11 mouse cellular contexts compared by ENCODE assay signal in the genomic region with DNA sequence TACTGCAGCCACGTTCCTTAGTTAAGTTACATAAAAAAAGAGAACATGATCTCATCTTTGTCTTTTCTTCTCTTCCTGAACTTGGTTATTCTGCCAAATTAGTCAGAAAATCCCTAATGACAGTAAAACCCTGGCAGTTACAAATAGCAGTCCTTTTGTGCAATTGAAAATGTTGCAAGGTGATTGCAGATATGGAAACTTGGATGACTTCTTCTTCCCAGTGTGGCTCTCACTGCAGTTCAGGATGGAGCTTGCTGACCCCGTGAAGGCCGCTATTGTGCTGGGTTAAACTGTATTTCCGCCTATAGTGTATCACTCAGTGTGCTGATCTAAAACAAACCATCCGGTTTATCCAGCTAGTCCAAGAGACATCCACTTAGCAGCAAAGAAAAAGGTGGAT. TPM values are rescaled to one million over a fixed set of nuclear protein-coding genes. Genes with fewer than 3 reads are reported as not detected.
DNase-seq lines count a peak whose midpoint lies in the region; ATAC-seq and TF ChIP-seq lines count a peak whose summit lies in the region.
"Had no signal": no experiment of that assay in that cellular context is flagged by ENCODE, and none has a peak within 500 bp of the region (broad histone marks: within the 10 kb centered on the region; RNA-seq: fewer than 3 reads in every experiment).

No protein-coding gene starts in this region.

- DNase-seq in kidney, adult 11 months: peak; percentile 25
- DNase-seq in kidney, adult 18-20 months: no peak
- DNase-seq in heart, postnatal 14 days: peak; percentile 27 to 31
- DNase-seq in cerebellum, adult 11 months: no peak
- DNase-seq in right cerebral cortex, postnatal 10 days (ENCODE audit: low spot score in 2 of 2): no peak
- DNase-seq in natural killer cell, adult 2 months (ENCODE audit: low spot score in 2 of 2): no peak
- DNase-seq: gastrocnemius, postnatal 36 days; right cerebral cortex, postnatal 25 days had no signal

- peak; percentile 34; the same call in 1 of the 2 replicates for ATAC-seq in megakaryocyte, adult 5-6 weeks (ENCODE audit: poor library complexity, severe bottlenecking)

- no peak for TF ChIP-seq CTCF in bone marrow macrophage, adult 2 months (IDR thresholded peaks at IDR 0.05; ENCODE audit: low read depth, low read length)

- H3K4me1 ChIP-seq in bone marrow macrophage, adult 2 months (ENCODE audit: control insufficient read depth, insufficient read depth, low read length): peaks cover 34% of the 10 kb centered on the region

- H3K27ac ChIP-seq in bone marrow macrophage, adult 2 months (ENCODE audit: insufficient read depth, low read depth, low read length): peak overlapping the region; percentile 71; the same call in 1 of the 2 replicates

- H3K4me3 ChIP-seq in bone marrow macrophage, adult 2 months (ENCODE audit: insufficient read depth, low read length): no peak overlapping the region
- H3K4me3 ChIP-seq: embryonic facial prominence, embryonic 13.5 days had no signal

- TF ChIP-seq POLR2A in bone marrow macrophage, adult 2 months (IDR thresholded peaks at IDR 0.05; ENCODE audit: borderline replicate concordance, low read depth, low read length): no peak

- intact Hi-C loops in heart, postnatal 14 days (cut with DNase I): no loop called here

RNA-seq across cellular contexts. Expression of a gene that starts 36.4 kb away (rescaled TPM):
- polyA plus RNA-seq in bone marrow macrophage, adult 2 months (2012; ENCODE audit: insufficient read depth, insufficient read length, missing spikeins): 11.4 and 13.7 TPM in 2 replicates
- total RNA-seq in heart, postnatal 14 days (2021): 10 to 100 TPM; 19.9 to 21.0 TPM
- 7.7 and 8.5 TPM in 2 replicates for total RNA-seq in megakaryocyte, adult 5-6 weeks (2015)
- total RNA-seq in megakaryocyte, adult 5-6 weeks (2017): 12.0 and 13.3 TPM in 2 replicates

RNA-seq across cellular contexts. Expression of a gene that starts 59.1 kb away (rescaled TPM):
- polyA plus RNA-seq in bone marrow macrophage, adult 2 months (2012; ENCODE audit: insufficient read depth, insufficient read length, missing spikeins): 41.0 and 42.1 TPM in 2 replicates
- total RNA-seq in heart, postnatal 14 days (2021): 10 to 100 TPM; 55.6 to 59.1 TPM
- 33.9 and 36.9 TPM in 2 replicates for total RNA-seq in megakaryocyte, adult 5-6 weeks (2015)
- total RNA-seq in megakaryocyte, adult 5-6 weeks (2017): 41.4 and 42.8 TPM in 2 replicates

Comparison
In these comparisons a context has a peak if more than half of its experiments do, and no peak if none do; other contexts are left out.
1. DNase-seq: peak in kidney, adult 11 months (single experiment) and heart, postnatal 14 days (2 of 2); none in kidney, adult 18-20 months (single experiment), cerebellum, adult 11 months (single experiment), right cerebral cortex, postnatal 10 days (0 of 2) and natural killer cell, adult 2 months (0 of 2).